Mouse (Mus musculus) left cerebral cortex, postnatal 10 days (tissue): ENCODE measurements around the gene Rtn4rl1. TPM values are rescaled to one million over a fixed set of nuclear protein-coding genes. Genes with fewer than 3 reads are reported as not detected.

Source experiments
- DNase-seq, 2 experiments: peaks; one replicate each; pipeline ENCODE4 v3.0.0; 2021 to 2022; ENCODE audit warnings: low spot score in 2 of 2, mixed read lengths in 1 of 2; ENCODE audit errors: extremely low spot score in 1 of 2
- intact Hi-C: fragments of 180-260 bp; cut with DNase I; formaldehyde crosslinking; loops from one replicate; pipeline ENCODE4 v1.15.1; 2025
- total RNA-seq, 2 experiments: library from RNA; stranded (reverse); gene quantifications; 2 replicates each; pipeline ENCODE4 v1.2.3; 2021

The Rtn4rl1 gene
- total RNA-seq, 2 experiments from 2014 or later = 44.8 to 46.9 TPM

DNA sequence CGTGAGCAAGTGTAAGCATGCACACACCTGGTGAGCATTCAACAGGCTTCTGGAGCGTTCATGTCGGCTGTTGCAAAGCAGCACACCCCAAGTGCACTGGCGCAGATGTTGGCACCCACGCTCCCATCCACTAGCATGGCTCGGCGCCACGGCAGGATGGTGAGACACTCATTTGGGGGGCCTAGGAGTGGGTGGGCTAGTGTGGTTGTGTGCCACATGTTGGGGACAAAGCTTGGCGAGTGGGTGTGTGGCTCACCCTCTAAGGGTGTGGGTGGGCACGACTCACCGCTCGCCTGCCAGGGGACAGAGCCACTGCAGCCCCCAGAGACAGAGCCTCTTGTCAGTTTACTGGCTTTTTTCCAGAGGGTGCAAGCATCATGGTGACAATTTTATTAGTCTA, 7.4 kb downstream of the Rtn4rl1 start:
- intact Hi-C loops = no loop called here
- DNase-seq = peak in 1 of 2 experiments; percentile 60

DNA sequence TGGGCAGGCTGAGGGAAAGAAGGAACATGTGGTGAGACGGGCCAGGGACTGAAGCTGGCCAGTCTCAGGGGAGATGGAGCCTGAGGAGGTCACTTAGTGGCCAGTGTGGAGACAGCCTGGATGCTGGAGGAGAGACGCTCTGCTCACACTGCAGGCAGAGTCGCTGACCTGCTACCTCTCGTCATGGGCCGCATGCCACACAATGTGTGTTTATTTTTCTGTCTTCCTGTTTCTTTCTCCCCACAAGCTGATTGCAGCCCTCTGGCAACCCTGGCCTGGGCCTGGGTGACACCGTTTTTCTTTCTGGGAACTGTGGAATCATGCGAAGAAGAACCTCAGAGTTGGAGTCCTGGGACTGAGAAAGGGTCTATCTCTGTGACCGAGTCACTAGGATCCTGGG, 8.1 kb downstream of the Rtn4rl1 start:
- no peak for DNase-seq

GRCm38 (mm10) chr11:75203926-75204325, 10.3 kb downstream of the Rtn4rl1 start:
- DNase-seq = no peak
- intact Hi-C loops = no loop called here

More for the DNA sequence above, 8.1 kb downstream of the Rtn4rl1 start:
- intact Hi-C loops = no loop called here

- intact Hi-C loops = no loop called here
- no peak for DNase-seq
These were observed 10.9 kb downstream of the Rtn4rl1 start for GRCm38 (mm10) chr11:75204472-75204871.

GRCm38 (mm10) chr11:75206347-75206746, 12.8 kb downstream of the Rtn4rl1 start:
- intact Hi-C loops = no loop called here
- no peak for DNase-seq

- intact Hi-C loops = no loop called here
- DNase-seq = no peak
These were observed 15.8 kb downstream of the Rtn4rl1 start for GRCm38 (mm10) chr11:75209363-75209762.

GRCm38 (mm10) chr11:75210093-75210492, 16.5 kb downstream of the Rtn4rl1 start:
- no peak for DNase-seq
- intact Hi-C loops = no loop called here

- intact Hi-C loops = no loop called here
- no peak for DNase-seq
These were observed 17.2 kb downstream of the Rtn4rl1 start for GRCm38 (mm10) chr11:75210755-75211154.

GRCm38 (mm10) chr11:75212031-75212667, 18.6 kb downstream of the Rtn4rl1 start:
- DNase-seq = peak; percentile 52 to 63

GRCm38 (mm10) chr11:75212876-75213275, 19.3 kb downstream of the Rtn4rl1 start:
- DNase-seq = no peak

More at GRCm38 (mm10) chr11:75212031-75212667, 18.6 kb downstream of the Rtn4rl1 start:
- intact Hi-C loops = no loop called here

DNA sequence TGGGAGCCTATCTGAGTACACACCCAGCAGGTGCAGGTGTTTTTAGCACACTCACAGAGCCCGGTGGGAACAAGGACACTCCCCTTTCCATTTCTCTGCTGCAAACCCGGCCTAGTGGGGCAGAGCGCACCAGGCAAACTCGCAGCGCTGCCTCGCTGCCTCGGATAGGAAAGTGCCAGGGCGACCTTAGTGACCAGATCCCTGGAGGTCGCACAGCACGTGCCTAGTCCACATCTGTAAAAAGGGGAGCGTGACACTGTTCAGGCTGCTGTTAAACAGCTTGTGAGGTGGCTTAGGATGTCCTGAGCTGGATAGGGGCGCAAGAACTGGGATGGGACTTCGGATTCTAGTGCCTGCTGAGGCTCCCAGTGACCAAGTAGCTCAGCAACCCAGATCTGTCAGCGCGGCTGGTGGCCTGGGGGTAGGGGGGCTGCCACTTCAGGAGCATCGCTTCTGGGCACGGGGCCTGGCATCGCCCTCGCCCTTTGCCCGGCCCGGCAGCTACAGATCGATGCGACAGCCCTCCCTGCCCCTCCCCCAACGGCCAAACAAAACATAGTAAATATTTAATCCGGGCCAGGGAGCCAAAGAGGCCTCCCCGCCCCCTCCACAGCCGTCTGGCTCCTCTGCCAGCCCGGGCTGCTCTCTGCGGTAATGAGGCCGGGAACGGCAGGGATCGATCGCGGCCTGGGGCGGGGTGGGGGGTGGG, 19.9 kb downstream of the Rtn4rl1 start:
- DNase-seq = peak in 1 of 2 experiments; percentile 73
- intact Hi-C loops = no loop called here

More at GRCm38 (mm10) chr11:75212876-75213275, 19.3 kb downstream of the Rtn4rl1 start:
- intact Hi-C loops = no loop called here

DNA sequence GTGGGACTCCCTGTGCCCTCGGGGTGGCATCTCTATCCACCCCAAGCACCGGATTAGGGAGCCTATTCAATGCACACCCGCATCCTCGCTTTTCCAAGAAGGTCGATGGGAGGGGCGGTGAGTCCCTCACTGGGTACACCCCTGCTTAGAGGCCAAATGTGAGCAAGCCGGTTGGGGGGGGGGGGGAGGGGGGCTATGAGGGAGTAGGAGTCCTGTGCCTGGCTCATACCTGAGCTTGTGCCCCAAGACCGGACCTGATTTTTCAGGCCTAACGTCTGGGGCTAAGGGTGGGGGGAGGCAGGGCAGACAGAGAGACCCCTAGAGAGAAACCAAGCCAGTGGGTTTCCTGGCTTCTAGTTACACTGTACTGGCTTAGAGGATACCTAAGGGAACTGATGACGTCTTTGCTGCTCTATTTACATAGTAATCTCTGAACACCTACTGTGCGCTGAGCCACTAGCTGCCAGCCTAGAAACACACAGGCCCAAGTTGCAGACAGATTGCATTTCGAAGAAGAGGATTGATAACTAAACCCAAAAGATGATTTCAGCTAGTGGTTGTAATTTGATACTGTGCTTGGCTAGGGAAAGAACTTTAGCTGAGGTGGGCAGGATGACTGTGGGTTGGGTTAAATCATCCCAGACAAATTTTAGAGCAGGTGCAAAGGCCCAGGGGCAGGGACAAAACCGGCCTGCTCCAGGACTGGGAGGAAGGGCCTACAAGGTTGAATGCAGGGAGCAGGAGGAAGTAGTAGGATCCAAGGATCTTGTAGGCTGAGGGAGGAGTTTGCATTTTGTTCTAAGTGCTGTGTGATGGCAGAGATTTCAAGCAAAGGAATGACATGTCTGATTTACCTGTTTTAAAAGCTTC, 20.7 kb downstream of the Rtn4rl1 start:
- intact Hi-C loops = no loop called here
- no peak for DNase-seq

- peak in 1 of 2 experiments; percentile 70 for DNase-seq
- intact Hi-C loops = no loop called here
These were observed 26.5 kb downstream of the Rtn4rl1 start for GRCm38 (mm10) chr11:75220115-75220514.

GRCm38 (mm10) chr11:75220517-75221145, 27.0 kb downstream of the Rtn4rl1 start:
- intact Hi-C loops = no loop called here
- no peak for DNase-seq

DNA sequence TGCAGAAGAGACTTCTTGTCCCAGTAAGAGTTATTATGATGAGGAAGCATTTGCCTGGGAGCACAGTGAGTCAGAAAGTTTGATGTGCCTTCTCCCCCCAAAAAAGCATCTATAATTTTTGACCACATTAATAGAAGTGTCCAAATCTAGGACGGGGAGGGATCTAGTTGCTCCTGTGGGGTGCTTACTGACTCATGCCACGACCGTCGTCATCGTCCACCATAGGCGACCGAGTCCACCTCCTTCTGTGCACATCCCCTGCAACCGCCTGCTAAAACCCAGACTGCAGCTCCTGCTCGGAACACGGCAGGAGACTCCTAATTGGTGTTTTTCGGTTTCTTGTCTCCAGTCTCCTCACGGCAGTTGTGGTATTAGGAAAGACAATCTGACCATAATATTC, 30.5 kb downstream of the Rtn4rl1 start:
- intact Hi-C loops = no loop called here
- no peak for DNase-seq

- intact Hi-C loops = no loop called here
- no peak for DNase-seq
These were observed 31.3 kb downstream of the Rtn4rl1 start for GRCm38 (mm10) chr11:75224835-75225234.

DNA sequence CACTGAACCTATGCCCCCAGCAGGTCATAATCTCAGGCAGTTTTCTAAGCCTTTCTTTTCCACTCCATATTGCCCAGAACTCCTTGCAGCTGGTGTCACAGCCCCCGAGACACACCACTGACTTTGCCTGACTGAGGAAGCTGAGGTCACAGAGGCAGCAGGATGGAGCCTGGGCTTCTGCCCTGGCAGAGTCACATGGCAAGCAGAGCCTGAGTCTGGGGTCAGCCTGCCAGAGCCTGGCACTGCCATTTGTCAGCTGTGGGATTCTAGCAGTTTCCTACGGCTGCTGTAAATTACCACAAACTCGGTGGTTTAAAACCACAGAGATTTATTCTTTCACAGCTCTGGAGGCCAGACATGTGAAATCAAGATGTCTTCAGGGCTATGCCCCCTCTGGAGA, 34.0 kb downstream of the Rtn4rl1 start:
- intact Hi-C loops = no loop called here

DNA sequence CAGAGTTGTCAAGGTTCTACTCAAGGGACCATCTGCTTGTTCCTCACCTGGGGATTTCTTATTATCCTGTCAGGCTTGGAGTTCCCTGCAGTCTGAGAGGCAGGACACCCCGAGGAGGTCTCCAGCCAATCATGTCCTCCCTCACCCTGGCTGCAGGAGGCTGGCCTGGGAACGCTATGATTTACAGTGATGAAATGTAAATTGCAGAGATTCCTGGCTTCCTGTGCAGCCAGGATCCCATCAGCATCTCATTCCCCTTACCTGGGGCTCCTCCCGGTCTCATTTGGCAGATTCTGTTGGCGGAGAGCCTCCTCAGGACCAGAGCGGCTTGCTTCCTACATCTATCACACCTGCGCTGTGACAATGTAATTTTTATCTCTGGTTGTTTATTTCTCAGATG, 35.7 kb downstream of the Rtn4rl1 start:
- intact Hi-C loops = no loop called here

More for the DNA sequence above, 34.0 kb downstream of the Rtn4rl1 start:
- no peak for DNase-seq

GRCm38 (mm10) chr11:75230272-75230760, 36.7 kb downstream of the Rtn4rl1 start:
- intact Hi-C loops = no loop called here
- DNase-seq = no peak

More for the DNA sequence above, 35.7 kb downstream of the Rtn4rl1 start:
- DNase-seq = no peak
